Mouse (Mus musculus): ENCODE results near the gene Srgn.
"Not testable (repeated sequence)": the region's sequence is repeated elsewhere in the genome, so short reads cannot be mapped to it uniquely, and the experiment has no call there.

The Srgn gene

GRCm38 (mm10) chr10:62485878-62486582 is 41.2 kb downstream of the Srgn start:
- DNase-seq (ENCODE audit: low spot score in 2 of 2): no peak

DNA sequence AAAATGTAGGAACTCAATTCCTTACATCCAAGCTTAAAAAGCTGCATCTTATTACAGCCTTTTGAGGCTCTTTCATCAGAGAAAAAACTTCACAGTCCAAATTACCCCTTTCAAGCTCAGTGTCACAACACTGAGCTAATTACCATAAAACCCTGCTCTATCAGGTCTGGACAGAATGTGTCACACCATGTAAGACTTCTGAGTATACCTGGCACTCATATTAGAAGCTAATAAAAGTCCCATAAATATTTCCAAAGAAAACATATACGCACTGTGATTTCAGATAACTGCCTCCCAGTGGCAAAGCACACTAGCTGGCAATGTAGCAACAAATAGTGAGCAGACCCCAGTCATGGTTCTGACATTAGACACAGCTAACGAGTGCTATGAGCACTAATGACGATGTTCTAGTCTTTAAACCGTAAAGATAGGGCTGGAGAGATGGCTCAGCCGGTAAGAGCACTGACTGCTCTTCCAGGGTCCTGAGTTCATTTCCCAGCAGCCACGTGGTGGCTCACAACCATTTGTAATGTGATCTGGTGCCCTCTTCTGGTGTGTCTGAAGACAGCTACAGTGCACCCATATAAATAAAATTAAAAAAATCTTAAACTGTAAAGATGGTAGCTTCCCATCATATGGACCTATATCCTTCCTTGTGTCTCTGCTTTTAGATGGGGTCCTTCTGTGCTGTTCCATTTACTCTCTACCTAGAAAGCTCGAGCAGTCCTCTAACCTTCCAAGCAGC is 46.0 kb downstream of the Srgn start:
- no peak for DNase-seq (ENCODE audit: low spot score in 2 of 2)

- no peak for DNase-seq (ENCODE audit: low spot score in 2 of 2)
These were observed 50.3 kb downstream of the Srgn start for GRCm38 (mm10) chr10:62476980-62477379.

DNA sequence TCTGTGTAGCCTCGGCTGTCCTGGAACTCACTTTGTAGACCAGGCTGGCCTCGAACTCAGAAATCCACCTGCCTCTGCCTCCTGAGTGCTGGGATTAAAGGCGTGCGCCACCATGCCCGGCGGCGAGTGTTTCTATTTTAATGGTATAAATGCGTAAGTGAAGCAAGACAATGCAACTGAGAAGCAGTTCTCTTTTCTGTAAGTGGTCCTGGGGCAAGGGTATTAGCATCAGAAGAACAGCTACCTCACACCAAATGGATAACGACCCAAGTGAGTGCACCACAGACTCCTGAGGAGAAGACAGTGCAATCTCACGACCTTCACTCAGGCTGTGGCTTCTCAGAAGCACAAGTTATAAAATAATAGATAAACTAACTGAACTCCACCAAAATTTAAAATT is 52.3 kb downstream of the Srgn start:
- DNase-seq (ENCODE audit: low spot score in 2 of 2): no peak

GRCm38 (mm10) chr10:62471105-62471504 is 56.1 kb downstream of the Srgn start:
- DNase-seq (ENCODE audit: low spot score in 2 of 2): no peak

DNA sequence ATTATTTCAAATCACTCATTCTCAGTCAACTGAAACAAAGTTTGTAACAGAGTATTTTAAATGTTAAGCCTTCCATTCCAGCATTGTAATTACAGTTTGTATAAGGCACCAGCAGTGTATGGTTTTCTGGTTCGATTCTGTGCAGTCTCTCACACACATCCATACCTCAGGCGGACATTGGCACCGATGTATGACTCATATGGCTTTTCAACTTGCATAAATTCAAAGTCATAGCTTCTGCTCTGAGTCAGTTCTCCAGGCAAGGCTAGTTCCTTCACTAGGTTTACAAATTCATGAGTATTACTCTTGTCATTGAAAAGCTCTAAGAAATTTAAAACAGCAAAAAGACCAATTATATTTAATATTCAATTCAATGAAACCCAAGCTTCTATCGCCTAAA is 57.5 kb downstream of the Srgn start:
- no peak for DNase-seq (ENCODE audit: low spot score in 2 of 2)

DNA sequence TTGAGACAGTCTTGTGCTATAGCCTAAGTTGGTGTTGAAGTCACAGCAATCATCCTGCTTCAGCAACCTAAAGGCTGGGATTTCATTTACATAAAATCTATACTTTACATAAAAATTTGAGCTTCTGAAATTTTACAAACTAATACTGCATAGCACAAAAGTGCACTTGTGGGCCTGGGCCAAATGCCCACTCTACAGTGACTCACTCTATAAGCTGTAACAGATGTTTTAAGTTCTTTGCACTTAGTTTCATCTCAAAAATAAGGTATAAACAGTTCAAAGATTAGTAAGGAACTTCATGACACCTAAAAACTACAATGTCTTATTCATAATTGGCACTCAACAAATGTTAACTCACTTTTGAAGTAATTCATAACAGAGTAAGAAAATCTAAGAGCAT is 65.9 kb downstream of the Srgn start:
- no peak for DNase-seq (ENCODE audit: low spot score in 2 of 2)

DNA sequence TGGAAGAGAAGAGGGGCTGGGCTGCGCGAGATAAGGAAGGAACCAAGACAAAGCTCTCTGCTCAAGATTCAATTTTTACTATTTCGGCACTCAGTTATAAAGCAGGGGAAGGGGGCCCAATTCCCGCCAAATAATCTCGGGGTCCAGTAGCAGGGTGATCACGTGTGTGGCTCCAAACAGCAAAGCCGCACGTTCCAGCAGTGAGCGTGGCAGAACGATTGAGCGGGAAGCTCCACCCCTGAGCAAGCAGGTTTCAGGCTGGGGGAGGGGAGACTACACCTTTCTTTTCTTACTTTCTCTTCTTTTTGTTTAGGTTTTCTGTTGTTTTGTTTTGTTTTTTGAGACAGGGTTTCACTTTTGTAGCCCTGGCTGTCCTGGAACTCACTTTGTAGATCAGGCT is 75.2 kb downstream of the Srgn start:
- not testable (repeated sequence) for DNase-seq (ENCODE audit: low spot score in 2 of 2)

- no peak for DNase-seq (ENCODE audit: low spot score in 2 of 2)
These were observed 77.0 kb downstream of the Srgn start for GRCm38 (mm10) chr10:62450280-62450640.

DNA sequence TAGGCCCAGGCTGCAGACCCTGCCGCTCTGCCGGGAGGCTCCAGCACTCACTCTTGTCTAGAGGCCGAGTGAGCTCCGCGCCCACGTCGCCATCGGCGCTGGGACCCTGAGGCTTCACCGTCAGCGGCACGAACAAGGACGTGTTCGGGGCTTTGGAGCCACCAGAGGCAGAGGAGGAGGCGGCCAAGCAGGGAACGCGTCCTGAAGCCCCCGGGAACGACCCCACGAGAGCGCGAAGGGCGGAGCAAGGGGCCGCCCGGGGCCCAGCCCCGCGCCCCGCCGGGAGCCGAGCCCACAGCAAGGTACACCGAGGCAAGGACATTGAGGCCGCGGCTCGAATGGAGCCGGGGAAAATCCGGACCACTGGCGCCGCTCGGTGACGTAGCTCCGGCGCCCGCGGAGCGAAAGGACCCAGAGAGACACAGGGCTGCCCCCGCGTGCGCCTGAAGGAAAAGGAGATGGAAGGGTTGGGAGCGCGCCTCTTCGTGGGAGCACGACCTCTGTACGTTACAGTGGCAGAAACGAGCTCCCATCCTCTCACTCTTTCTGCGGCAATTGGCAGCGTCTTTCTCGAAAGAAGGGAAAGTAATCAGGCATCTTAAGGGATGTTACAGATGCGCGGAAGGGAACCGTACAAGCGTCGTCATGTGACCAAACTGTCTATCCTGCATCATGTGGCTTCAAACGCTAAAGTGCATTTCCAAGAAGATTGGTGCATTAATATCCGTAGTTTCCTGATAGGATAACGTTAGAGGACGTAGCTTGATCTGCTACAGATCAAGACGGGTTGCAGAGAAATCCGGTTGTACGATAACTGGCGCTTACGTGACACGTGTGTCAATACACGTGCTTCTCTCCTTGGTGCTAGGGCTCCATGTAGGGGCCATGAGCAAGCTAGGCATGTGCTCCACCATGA is 77.6 kb downstream of the Srgn start, which contains the start of the genes 4930507D05Rik and Supv3l1:
Gene 4930507D05Rik (plus strand): TSS at position 126 of the 916 bp plus-strand sequence.
Gene Supv3l1 (minus strand): TSS at position 375 of the 916 bp plus-strand sequence.
- DNase-seq (ENCODE audit: low spot score in 2 of 2): peak; percentile 89 to 93
